Mouse (Mus musculus): ENCODE data around the gene Cdk10.
A peak's percentile ranks its signal among the peaks of the same experiment; 100 is the strongest.
"Not testable (repeated sequence)": the region's sequence is repeated elsewhere in the genome, so short reads cannot be mapped to it uniquely, and the experiment has no call there.

Gene Cdk10

DNA sequence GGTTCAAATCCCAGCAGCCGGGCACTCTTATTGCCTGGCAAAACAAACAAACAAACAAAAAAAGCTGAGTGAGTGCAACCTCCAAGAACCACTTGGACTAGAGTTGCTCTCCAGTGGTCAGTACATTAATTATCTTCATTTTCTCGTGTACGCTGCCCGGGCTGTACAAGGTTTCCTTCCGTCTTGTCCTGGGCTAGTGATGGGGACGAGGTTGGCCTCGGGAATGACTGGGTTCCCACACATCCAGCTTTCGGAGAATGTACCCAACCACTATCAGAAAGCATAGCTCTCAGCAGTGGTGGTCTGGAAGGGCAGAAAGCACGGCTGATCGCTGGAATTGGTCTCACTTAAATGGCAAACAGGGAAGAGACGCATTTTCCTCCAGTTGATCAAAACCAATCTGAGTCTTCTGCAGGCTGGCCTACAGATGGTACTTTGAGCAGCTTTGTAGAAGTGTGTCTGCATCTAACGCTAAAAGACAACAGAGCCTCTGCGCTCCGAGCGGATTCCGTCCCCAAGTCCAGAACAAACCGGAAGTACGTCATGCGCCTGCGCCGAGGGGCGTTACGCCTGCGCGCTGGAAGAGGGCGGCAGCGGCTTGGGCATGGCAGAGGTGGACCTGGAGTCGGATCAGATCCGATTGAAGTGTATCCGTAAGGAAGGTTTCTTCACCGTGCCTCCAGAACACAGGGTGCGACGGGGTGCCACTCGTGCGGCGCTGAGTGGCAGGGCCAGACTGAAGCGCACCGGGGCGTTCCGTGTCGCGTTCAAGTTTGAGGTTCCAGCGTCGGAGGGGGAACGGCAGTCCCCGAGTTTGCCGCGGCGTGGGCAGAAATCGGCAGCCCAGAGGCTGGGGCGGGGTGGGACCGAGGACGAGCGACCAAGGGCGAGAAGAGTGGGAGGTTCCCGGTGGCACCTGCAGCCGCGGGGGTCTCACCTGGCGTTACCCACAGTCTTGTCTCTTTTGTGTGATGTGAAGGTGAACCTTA, at the start of gene Cdk10:
TSS of gene Cdk10 (plus strand) at position 565 of the 989 bp plus-strand sequence.
- peak; percentile 93 for DNase-seq (ENCODE audit: low spot score)

DNA sequence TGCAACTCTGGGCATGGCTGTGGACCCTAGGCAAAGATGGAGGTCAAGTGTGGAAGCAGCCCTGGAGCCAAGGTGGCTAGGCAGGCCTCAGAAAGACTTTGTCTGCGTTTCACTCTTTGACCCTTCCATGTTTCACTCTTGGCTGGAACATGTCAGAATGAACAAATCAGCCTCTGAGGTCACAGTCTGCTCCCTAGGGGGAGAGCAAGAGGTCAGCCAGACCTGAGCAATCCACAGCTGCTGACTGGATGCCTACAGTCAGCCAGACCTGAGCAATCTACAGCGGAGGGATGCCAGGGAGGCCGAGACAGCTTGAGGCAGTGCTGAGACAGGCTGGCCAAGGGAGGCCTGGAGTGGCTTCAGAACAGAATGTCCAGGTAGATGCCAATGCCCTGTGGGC, 43.3 kb upstream of the Cdk10 start:
- DNase-seq (ENCODE audit: low spot score), result peak; percentile 95

DNA sequence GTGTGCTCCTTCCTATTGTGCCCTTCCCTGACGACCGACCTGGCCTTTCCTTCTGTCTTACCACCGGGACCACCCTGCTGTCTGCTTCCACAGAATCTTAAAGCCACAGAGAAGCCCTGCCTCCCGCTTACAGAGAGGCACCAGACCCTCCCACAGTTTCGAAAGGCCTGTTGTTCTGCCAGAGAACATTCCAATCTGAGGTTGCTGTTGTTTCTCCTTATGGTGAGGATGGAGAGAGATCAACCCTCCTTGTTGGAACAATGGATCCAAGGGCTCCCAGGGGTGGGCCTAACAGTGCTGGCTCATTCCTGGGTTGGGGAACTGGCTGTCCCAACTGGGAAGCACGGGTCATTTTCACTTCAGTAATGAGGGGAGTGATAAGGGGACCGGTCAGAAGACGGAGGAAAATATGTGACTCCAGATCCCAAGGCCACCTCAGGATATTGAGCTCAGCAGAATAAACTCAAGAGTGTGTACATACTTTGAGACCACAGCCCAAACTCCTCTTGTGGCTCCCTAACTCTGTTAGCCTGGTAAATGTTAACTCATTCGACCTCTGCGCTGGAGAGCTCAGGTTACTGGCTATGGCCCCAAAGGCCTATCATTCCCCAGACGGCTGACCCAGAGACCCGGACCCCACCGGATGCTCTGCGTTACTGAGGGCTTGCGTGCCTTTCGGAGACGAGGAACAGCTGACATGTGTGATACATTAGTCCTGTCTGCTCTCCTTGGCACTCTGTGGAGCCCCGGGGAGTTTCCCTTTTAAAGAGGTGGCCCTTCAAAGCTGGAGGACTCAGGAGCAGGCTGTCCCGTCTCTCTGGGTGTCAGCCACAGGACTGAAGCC, 38.9 kb upstream of the Cdk10 start, which contains the start of gene Dpep1:
TSS of gene Dpep1 (plus strand) at position 677 of the 844 bp plus-strand sequence.
- peak; percentile 76 for DNase-seq (ENCODE audit: low spot score)

DNA sequence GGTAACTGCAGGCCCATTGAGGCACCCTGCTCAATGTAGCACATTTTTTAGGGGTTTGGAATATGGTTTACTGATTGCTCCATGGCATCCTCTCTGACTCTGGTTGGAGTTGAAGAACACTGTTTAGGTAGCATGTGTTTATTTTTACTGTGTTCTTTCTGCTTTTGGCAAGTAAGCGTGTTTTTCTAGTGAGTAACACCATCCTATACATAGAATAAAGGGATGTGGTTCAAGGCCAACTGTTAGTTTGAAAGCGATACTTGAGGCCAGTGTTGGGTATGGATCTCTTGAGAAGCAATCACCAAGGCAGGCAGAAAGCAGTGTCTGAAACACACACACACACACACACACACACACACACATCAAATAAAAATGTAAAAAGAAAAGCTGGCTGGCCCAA, 36.6 kb upstream of the Cdk10 start:
- DNase-seq (ENCODE audit: low spot score), result no peak

DNA sequence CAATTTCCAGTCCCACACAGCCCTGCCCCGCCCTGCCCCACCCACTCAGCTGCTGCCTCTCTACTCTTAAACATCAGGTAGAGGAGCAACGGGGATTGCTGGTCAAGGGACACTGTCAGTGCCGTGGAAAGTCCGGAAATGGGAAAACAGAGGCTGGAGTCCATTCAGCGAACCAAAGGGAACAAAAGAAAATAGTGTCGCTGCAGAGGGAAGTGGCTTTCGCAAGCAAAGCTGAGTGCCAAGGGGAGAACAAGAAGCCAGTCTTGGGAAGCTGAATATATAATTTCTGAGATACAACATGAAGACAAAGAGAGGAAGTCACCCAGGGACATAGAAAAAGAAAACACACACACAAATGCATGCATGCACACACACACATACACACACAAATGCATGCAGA, 35.8 kb upstream of the Cdk10 start:
- peak; percentile 70 for DNase-seq (ENCODE audit: low spot score)

DNA sequence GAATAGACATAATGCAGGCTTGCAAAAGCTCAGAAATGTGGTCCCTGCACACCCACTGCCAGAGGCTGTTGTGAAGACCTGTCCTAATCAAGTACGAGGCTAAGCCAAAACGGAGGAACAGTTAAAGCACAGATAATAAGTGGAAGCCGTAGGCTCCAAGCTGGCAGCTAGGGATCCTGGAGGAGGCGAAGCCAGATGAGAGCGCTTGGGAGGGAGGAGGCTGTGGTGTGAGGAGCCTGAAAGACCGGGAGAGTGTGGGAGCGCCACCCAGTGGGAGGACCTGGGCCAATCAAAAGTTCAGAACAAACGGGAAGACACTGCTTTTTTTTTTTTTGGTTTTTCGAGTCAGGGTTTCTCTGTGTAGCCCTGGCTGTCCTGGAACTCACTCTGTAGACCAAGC, 34.0 kb upstream of the Cdk10 start:
- peak; percentile 89 for DNase-seq (ENCODE audit: low spot score)

DNA sequence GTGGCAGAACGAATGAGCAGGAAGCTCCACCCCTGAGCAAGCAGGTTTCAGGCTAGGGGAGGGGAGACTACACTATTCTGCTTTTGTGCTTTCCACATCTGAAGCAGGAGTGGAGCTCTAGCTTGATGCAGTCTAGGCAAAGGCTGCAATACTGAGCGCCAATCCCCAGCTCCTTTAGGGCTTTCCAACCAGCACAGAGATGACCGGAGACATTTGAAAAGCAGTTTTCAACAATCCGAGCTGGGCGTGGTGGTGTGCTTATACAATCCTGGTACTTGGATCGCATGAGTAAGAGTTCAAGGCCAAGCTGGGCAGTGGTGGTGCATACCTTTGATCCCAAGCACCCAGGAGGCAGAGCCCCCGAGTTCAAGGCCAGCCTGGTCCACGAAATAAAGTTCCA, 32.7 kb upstream of the Cdk10 start:
- DNase-seq (ENCODE audit: low spot score), result no peak

DNA sequence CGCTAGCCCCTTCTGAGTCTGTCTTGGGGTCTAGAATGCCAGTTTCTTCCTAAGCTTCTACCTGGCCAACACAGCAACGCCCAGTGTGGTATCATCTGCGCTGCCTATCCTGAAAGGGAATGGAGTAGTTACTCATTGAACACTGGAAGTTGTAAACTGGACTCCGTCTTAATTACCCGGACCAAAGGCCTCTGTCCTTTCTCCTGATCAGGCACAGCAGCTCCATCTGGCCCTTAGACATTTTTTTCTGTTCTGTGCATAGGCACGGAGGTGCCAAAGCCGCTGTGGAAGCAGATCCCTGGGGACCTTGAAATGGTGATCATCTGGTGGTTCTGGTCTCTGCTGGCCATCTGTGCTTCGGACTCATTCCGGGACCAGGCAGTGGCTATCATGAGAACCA, 30.9 kb upstream of the Cdk10 start:
- no peak for DNase-seq (ENCODE audit: low spot score)

DNA sequence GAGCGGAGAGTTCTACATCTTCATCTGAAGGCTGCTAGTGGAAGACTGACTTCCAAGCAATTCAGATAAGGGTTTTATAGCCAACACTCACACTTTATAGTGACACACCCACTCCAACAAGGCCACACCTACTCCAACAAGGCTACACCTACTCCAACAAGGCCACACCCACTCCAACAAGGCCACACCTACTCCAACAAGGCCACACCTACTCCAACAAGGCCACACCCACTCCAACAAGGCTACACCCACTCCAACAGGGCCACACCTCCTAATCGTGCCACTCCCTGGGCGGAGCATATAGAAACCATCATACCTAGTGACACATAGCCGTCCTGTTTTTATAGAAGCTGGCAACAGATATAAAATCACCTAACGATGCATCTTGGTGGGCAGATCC, 27.6 kb upstream of the Cdk10 start:
- DNase-seq (ENCODE audit: low spot score), result not testable (repeated sequence)

DNA sequence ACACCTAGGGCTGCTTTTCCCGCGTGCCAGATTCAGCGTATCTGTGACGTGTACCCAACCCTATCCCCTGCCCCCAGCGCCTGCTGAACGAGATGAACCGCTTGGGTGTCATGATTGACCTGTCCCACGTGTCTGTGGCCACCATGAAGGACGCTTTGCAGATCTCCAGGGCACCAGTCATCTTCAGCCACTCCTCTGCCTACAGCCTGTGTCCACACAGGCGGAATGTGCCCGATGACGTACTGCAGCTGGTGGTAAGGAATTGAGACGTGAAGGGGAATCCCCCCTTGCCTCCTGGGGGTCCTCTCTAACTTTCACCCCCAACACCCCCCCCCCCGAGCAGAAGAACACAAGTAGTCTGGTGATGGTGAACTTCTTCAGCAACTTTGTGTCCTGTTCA, 24.8 kb upstream of the Cdk10 start:
- no peak for DNase-seq (ENCODE audit: low spot score)

DNA sequence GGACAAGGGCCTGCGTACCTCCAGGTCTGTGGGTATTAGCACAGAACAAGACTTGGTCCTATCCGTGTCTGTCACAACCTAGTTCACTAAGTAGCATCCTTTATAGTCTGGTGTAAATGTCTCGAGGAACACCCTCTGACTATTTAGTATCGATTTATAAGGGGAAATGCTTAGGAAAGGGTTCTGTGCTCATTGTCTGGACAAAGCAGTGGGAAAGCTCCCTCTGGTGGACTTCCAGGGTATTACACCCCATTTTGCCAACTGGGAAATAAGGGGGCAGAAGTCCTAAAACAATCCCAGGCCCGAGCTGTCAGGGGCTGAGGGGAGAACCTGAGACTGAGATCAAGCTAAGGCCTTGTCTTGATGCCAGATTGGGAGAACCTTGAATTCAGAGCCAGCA, 22.4 kb upstream of the Cdk10 start:
- DNase-seq (ENCODE audit: low spot score), result peak; percentile 77

DNA sequence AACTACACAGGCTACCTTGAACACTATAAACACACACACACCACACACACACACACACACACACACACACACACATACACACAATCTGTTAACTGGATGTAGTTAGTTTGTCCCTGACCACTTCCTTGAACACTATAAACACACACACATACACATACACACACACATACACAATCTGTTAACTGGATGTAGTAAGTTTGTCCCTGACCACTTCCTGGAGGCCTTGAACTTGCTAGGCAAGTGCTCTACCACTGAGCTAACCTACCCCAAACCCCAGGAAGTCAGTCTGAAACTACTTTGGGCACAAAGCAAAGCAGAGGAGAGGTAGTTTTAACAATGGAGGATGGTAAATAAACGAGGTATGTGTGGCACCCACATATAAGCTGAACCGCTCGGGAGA, 21.1 kb upstream of the Cdk10 start:
- no peak for DNase-seq (ENCODE audit: low spot score)

DNA sequence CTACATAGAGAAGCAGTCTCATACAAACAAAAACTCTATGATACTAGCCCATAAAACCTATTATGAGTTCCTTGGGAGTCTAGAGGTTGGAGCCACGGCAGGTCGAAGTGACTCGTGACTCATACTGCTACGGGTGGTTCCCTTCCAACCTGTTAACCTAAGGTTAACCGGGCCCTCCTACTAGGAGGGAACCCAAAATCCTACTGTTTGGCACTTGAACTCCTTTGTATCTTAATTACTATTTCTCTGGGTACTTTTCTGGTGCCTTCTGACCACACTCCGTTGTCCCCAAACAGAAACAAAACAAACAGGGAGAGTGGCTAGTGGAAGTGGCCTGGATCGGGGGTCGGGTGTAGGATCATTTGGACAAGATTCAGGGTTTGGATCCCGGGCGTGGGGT, 12.8 kb upstream of the Cdk10 start:
- no peak for DNase-seq (ENCODE audit: low spot score)

DNA sequence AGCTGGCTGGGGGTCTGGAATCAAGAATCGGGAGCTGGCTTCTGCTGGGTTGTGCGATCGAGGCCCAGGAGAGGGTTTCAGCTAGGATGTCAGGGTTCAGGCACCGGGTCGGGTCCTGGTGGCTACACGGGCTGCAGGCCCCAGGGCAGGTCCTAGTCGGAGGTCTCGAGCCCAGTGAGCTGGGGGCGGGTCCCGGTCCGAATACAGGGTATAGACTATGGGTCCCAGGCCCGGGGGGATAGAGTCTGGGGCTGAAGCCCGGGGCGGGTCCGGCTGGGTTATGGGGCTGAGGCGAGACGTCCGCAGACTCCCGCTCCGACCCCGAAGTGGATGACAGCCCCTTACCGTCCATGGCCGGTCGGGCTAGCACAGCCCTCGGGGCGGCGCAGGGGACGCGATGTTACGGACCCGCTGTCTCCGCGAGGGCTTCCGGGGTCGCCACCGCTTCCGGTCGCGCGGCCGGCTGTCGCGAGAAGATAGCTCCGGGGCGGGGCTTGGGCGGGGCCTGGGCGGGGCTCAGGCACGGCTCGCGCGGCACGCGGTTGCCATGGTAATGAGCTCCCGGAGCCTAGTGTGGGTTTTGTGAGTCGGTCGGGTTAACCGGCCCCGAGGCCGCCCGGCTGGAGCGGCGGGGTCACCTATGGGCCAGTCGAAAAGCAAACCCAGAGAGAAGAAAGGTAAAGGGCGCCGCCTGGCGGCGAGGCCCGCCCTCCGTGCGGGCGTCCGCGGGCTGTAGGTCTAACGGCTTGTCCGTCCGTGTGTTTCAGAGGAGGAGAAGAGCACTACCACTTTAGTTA, 12.1 kb upstream of the Cdk10 start, which contains the start of the genes Chmp1a and Spata33:
TSS of gene Chmp1a (minus strand) at position 443 of the 797 bp plus-strand sequence.
TSS of gene Spata33 (plus strand) at position 512 of the 797 bp plus-strand sequence.
- peak; percentile 89 for DNase-seq (ENCODE audit: low spot score)

DNA sequence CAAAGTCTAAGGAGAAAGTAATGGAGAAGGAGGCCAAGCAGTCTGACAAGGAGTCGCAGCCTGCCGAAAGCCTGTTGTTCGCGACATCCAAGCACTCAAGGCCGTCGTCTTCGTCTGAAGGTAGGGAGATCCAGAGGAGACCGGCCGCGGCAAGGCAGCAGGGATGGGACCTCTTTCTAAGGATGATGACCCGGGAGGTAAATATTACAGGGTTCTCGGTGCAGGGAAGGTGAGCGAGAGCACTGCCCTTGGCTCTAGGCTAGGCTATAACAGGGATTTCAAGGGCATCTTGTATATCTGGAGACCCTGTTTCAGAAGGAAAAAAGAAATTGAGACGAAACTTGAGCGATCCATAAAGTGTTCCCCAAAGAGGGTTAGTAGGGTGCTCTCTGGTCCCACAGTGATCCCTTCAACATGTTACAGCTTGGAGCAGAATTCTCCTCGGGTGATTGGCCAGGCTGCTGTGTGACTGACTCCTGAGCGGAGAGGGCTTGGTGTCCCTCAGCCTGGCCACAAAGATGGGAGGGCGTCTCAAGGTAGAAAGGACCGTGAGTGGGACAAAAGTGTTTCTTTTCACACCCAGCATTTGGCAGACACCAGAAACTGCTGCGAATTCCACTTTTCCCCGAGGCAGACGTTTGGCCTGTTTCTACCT, 11.4 kb upstream of the Cdk10 start:
- DNase-seq (ENCODE audit: low spot score), result no peak

DNA sequence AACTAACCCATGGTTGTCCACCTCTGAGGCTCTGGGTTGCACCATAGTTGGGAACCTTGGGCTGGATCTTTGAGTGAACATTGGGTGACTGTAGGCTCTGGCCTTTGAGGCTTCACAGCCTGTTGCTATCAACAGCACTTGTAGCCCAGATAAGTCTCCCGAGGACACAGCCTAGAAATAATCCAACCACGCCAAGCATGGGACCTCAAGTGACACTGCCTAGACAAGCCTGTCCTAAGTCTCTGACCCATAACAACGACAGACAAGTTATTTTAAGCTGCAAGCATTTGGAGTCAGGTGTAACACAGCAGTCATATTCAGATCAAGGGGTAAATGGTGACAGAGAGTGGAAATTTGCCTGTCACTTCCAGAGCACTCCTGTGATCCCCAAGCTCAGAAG, 9.2 kb upstream of the Cdk10 start:
- no peak for DNase-seq (ENCODE audit: low spot score)

DNA sequence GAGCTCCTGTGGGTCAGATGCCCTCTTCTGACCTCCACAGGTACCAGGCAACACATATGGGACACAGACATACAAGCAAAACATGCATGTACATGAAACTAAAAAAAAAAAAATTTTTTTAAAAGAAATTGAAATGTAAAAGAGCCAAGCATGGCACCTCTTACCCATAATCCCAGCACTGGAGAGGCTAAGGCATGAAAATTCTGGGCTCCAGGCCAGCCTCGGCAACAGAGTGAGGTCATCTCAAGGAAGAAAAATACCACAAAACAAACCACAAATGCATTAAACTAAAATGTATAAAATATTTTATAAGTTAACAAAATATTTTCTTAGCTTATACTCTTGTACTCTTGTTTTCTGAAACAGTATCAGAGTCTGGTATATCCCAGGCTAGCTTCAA, 3.7 kb upstream of the Cdk10 start:
- peak; percentile 92 for DNase-seq (ENCODE audit: low spot score)

DNA sequence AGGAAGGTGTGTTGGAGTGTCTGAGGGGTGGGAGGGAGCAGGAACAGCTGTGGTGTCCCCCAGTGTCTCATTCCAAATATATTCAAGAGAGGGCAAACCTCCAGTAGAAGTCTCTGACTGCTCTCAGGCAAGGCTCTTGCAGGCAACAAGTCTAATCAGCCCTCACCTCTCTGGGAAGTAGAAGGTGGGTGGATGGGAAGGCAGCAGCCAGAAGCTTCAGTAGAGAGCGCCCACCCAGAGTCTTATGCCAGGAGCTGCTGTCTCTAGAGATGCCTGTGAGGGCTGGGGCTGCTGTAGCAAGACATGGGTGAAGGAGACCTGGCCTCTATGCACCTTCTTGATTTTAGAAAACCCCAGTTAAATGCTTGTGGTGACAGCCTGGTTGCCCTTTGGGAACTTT, 3.8 kb downstream of the Cdk10 start:
- DNase-seq (ENCODE audit: low spot score), result no peak

DNA sequence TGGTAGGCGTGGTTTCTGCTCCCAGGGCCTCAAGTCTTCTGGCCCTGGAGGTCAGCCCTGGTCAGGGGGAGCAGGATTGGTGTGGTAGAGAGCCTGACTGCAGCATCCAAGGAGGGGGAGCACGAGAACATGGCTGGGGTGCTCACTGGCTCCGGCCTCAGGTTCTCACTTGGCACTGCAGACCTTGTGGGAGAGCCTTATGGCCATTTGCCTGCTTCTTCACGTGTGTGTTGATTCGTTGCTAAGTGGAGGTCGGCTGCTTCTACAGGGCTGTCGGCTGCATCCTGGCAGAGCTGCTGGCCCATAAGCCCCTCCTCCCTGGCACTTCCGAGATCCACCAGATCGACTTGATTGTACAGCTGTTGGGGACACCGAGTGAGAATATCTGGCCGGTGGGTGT, 5.7 kb downstream of the Cdk10 start:
- DNase-seq (ENCODE audit: low spot score), result not testable (repeated sequence)

DNA sequence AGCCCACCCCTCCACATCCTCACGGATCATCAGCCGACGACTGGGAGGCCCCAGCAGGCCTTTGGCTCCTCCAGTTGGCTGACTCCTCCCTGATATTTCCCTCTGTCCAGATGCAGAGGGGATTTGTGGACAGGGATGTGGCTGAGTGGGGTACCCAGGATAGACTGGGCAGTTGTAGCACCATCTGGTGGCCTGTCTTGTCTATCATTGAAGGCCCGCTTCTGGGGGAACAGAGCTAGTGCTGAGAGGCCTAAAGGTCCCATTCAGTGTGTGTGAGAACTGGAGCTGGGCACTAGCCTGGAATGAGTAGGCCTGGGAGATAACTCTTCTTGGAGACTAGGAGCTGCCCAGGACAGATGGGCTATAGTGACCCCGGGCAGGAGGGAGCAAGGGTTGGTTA, 7.1 kb downstream of the Cdk10 start:
- no peak for DNase-seq (ENCODE audit: low spot score)

DNA sequence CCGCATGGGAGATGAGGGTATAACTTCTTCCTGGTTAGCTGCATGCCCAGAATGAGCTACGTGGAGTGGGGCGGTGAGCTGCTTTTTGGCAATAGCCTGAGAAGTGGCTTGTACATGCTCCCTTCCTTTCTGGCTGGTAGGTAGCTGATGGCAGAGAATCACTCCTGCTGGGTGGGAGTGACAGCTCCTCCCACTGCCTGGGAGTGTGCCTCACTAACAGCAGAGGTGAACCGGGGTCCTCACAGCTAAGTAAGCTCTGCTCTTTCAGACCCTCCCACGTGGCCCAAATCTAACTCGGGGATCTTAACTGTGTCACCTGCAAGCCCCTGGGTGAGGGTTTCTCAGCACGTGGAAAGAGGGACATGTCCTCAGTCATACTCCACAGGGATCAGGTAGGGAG, 7.9 kb downstream of the Cdk10 start:
- no peak for DNase-seq (ENCODE audit: low spot score)

Measured in adipocyte (in vitro differentiated cells).